Mouse (Mus musculus) layer of hippocampus, postnatal 36 days (tissue): ENCODE measurements around the gene Hyal2. TPM values are rescaled to one million over a fixed set of nuclear protein-coding genes. Genes with fewer than 3 reads are reported as not detected.
A peak's percentile ranks its signal among the peaks of the same experiment; 100 is the strongest.

Source experiments
- DNase-seq, 2 experiments: peaks; one replicate each; pipeline ENCODE4 v3.0.0; 2022
- total RNA-seq, 2 experiments: library from RNA; stranded (reverse); gene quantifications; 2 replicates each; pipeline ENCODE4 v1.2.3; 2021

Hyal2 gene
- total RNA-seq = 10 to 100 TPM; 13.0 to 13.5 TPM

- DNase-seq = no peak
These were observed at the start of gene Hyal2 for GRCm38 (mm10) chr9:107567702-107568319. Gene Hyal2 (plus strand): TSS chr9:107567945.

DNA sequence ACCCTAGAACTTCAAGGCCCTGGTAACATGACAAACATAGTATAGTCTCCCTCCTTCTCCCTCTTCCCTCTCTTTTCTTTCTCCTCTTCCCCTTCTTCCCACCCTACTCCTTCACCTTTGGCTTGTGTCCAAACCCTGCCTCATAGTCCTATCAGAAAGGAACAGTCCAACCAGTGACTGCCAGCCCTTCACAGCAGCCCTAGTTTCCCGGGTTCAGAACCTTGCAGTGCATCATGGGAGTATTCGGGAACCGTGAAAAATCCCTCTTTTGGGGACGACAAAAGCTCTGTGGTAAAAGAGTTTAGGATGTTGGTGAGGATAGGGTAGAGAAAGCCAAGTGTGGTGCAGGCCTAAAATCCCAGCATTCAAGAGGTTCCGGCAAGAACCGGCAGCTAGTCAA is 47.4 kb upstream of the Hyal2 start:
- DNase-seq = no peak

DNA sequence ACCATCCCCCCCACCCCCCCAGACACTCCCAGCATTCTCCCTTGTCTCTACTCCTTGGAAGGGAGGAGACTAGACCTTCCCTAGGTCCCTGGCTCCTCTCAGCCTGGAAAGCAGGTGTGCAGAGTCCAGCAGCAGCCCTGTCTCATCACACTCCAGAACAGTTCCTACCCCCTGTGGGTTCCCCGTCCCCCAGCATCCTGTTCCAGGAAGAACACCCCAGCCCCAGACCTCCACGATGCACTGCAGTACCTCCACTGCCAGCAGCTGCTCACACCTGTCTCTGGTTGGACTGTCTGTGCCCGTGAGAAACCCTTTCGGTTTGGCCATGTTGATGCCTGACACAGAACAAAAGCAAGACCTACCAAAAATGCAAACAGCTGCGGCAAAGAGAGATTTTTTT is 46.6 kb upstream of the Hyal2 start:
- DNase-seq = no peak

- no peak for DNase-seq
These were observed 45.9 kb upstream of the Hyal2 start for GRCm38 (mm10) chr9:107521711-107522399.

GRCm38 (mm10) chr9:107522400-107522711 is 45.4 kb upstream of the Hyal2 start:
- DNase-seq = no peak

DNA sequence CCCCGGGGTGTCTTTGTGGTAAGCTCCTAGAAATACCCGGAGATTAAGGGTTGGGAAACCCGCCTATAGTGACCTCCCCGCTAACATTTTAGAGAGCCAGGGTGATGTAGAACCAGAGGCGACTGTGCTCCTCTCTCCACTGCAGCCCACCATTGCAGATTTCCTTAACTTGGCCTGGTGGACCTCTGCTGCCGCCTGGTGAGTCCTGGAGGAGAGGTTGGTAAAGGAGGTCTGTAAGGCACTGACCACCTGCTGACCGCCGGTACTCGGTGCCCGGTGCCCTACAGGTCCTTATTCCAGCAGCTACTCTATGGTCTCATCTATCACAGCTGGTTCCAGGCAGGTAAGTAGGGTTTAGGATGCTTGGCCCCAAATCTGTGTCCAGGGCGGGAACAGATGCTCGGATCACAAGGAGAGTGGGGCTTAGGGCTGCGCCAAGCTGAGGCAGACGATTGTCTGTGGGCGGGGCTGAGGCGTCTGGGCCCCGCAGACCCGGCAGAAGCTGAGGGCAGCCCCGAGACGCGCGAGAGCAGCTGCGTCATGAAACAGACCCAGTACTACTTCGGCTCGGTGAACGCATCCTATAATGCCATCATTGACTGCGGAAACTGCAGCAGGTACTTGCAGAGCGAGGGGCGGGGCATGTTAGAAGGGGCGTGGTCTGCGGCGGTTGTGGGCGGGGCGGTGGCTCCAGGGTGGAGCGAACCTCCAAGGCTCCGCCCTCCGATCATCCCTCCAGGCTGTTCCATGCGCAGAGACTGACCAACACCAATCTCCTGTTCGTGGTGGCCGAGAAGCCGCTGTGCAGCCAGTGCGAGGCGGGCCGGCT is 41.3 kb upstream of the Hyal2 start:
- peak; percentile 46 to 66 for DNase-seq

DNA sequence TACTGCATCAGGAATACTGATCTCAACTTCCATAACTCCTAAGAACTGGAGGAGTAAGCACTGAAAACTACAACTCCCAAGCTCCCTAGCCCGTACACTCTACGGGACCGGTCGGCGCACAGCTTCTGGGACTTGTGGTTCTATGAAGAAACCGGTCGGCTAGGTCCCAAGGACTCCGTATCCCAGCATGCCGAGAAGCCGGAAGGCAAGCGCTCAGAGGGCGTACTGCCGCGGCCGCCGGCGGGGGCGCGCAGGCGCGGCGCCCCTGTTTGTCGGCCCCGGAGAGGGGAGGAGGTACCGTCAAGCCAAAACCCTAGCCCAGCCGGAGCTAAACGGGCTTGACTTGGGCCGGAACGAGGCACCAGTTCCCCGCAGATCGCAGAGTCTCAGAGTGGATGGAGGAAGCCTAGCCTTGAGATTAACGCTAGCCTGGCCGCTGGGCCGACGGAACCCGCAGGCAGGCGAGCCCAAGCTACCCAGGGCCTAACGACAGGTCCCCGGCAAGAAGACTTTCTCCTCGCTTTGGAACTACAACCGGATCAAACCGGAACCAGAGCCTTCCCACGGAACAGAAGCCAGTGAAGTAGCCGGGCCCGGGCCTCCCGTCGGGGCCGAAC is 33.8 kb upstream of the Hyal2 start, which contains the start of gene Tmem115:
Gene Tmem115 (plus strand): TSS at position 155 of the 617 bp plus-strand sequence.
- peak; percentile 92 to 95 for DNase-seq

- DNase-seq = no peak
These were observed 33.1 kb upstream of the Hyal2 start for GRCm38 (mm10) chr9:107534408-107535202.

GRCm38 (mm10) chr9:107538231-107538630 is 29.5 kb upstream of the Hyal2 start:
- peak in 1 of 2 experiments; percentile 52 for DNase-seq

GRCm38 (mm10) chr9:107538711-107539110 is 29.0 kb upstream of the Hyal2 start:
- no peak for DNase-seq

DNA sequence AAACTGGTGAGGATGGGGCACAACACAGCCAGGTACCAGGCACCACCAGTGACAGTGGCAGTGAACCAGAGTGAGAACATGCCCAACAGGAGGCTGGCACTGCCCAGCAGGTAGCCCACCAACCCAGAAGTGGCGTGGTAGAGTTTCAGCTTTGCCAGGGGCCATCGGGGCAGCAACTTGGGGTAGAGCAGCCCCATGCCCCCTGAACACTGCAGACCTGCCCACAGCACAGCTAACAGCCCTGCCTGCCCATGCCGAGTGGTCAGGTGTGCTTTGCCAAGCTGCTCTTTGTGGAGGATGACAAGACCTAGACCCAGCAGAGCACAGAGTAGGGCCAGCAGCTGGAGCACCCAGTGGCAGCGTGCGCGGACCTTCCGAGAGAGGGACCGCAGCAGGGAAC is 27.8 kb upstream of the Hyal2 start:
- DNase-seq = no peak

GRCm38 (mm10) chr9:107540420-107540819 is 27.3 kb upstream of the Hyal2 start:
- no peak for DNase-seq

DNA sequence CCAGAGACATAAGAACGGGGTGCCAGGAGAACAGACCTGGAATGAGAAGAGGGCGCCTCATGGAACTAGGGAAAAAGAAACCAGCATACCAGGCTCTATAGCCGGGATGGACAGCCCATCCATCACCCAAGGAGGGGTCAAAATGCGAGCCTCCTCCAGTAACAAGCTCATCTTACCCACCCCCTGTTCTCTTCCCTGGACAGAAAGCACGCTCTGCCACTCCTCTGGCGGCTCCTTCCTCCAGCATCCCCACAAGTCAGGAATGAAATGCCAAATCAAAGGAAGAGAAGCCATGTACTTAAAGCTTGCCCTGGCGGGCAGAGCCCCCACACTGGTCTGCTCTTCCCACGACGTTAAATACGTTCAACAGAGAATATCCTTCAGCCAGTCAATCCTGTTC is 26.7 kb upstream of the Hyal2 start:
- no peak for DNase-seq

- peak; percentile 95 to 96 for DNase-seq
These were observed 26.0 kb upstream of the Hyal2 start, which contains the start of the genes Cyb561d2 and Nprl2 for GRCm38 (mm10) chr9:107541474-107542351. Gene Cyb561d2 (minus strand): TSS chr9:107542193. Gene Nprl2 (plus strand): TSS chr9:107542226.

DNA sequence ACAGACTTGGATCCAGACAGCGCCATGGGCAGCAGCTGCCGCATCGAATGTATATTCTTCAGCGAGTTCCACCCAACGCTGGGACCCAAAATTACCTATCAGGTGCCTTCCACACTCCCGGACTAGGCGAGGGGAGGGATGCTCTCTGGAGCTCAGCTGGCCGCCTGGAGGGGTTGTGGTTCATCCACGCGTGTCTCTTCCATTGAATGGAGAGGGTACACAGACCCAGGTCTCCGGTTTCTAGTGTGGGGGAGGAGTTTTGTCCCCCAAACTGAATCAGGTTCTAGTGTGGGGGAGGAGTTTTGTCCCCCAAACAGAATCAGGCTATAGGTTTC is 25.4 kb upstream of the Hyal2 start:
- no peak for DNase-seq

- no peak for DNase-seq
These were observed 25.0 kb upstream of the Hyal2 start for GRCm38 (mm10) chr9:107542721-107543120.

- no peak for DNase-seq
These were observed 24.4 kb upstream of the Hyal2 start for GRCm38 (mm10) chr9:107543299-107543698.

DNA sequence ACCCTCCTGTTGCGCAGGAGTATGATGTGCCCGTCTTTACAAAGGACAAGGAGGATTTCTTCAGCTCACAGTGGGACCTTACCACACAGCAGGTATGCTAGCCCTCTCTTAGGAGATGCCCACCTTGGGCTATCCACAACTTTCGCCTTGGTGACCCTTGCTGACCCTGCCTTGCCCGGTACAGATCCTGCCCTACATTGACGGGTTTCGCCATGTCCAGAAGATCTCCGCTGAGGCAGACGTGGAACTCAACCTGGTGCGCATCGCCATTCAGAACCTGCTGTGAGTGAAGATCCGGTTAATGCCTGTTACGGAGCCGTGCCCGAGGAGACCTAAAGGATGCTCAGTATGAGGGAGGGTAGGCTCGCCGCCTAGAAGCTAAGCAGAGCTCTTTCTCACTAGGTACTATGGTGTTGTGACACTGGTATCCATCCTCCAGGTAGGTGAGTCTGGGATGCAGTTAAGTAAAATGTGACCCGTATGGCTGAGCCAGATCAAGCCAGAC is 23.5 kb upstream of the Hyal2 start:
- no peak for DNase-seq

- DNase-seq = no peak
These were observed 23.0 kb upstream of the Hyal2 start for GRCm38 (mm10) chr9:107544729-107545128.

DNA sequence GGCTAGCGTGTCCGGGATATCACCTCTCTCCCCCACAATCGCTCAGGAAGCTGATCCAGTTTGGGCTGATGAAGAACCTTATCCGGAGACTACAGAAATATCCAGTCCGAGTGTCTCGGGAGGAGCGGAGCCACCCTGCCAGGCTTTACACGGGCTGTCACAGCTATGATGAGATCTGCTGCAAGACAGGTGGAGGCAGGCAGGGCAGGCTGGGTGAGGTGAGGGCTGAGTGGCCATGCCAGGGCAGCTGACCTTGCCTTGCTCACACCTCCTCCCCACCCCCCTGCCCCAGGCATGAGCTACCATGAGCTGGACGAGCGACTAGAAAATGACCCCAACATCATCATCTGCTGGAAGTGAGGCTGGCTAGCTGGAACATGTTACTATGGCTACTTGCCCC is 22.5 kb upstream of the Hyal2 start:
- DNase-seq = no peak

- DNase-seq = peak; percentile 58 to 61
These were observed 22.1 kb upstream of the Hyal2 start for GRCm38 (mm10) chr9:107545602-107546001.
